Mouse (Mus musculus) frontal cortex, postnatal 10 days (tissue): ENCODE measurements at regions not wholly inside any gene's neighbourhood (a gene's known extent, or its start where the extent isn't known, plus 50 kb on each side); places are given as distances from the start of the nearest gene placed in this dataset.

Experiments used
- DNase-seq, 2 experiments: peaks; one replicate each; pipeline ENCODE4 v3.0.0; 2022; ENCODE audit warnings: low spot score in 2 of 2, mixed read lengths in 1 of 2

DNA sequence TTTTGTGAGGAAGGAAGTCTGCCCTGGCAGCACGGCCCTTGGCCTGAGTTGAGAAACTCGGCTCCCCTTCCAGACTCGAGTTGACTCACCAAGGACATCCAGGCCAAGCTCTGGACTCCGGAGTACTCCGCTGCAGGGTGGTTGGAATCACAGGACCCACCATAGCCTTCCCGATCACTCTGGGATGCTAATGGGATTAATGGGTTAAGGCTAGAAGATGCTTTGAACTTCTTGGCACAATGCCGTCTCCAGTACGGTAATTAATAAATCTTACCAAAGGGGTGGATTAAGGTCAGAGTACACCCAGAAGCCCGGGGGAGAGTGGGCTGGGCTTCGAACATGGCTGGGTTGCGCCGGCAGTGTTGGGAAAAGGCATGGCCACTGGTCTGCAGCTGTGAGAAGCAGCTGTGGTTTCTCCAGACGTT lies 200.8 kb upstream of the Dio3 start:
- DNase-seq: no peak

DNA sequence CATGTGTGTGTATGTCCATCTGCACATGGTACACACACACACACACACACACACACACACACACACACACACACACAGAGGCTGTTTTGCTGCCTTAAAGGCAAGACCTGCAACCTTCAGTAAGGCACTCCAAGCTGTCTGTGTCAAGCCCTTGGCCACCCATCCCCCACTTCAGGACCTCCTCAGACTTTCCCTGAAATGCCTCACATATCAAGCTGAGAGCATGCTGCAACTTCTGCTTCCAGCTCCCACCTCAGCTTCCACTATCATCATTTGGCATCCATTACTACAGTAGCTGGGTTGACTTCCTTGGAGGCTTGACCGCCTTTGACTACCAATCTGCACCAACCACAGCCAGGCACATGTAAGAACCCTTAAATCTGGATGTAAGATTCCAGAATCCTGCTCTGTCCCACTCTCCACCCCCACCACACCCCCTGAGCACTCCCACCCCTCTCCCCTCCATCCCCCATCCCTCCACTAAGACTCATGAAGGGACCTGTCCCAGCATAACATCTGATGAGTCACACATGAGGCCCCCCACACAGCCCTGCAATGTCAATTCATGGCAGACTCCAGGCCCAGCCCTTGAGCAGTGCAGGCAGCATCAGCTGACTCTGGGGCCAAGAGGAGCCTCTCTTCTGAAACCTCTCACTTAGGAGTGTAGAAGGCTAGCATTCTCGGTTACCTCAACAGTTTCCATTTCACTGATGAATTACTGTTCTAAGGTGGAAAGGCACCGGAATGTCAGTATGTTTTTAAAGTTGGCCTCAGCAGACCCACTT lies 196.8 kb upstream of the Dio3 start:
- no peak for DNase-seq

DNA sequence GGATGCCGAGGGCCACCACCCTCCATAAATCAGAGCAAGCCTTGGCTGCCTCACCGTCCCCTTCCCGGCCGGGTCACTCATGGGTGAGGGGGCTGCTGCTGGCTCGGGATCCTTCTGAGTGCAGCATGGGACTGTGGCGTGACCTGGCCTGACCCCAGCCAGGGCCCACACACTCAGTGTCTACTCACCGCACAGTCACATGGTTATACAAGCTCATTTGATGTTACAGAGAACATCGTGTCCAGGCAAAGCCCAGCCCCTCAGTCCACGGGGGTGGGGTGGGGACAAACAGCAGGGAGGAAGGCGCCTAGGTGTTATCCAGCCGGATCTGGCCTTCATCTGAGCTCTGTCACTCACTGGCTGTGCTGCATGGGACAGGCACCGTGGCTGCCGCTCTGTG lies 195.9 kb upstream of the Dio3 start:
- DNase-seq: no peak

GRCm38 (mm10) chr12:110083471-110083870 lies 195.4 kb upstream of the Dio3 start:
- DNase-seq: no peak

DNA sequence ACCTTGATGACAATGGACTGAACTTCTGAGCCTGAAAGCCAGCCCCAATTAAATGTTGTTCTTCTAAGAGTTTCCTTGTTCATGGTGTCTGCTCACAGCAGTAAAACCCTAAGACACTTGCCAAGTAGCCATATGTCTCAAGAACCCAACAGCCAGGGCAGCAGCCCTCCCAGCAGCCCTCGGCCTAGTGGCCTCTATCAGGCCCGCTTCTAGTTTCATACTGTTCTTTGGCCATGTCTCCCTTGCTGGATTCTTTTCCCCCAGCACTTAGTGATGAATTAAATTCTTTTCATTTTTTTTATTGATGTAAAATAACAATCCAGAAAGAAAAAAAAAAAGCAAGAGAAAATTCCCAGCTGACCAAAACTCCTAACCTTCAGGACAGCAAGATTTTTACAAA lies 191.9 kb upstream of the Dio3 start:
- no peak for DNase-seq

- no peak for DNase-seq
These were observed 191.1 kb upstream of the Dio3 start for GRCm38 (mm10) chr12:110087812-110088211.

DNA sequence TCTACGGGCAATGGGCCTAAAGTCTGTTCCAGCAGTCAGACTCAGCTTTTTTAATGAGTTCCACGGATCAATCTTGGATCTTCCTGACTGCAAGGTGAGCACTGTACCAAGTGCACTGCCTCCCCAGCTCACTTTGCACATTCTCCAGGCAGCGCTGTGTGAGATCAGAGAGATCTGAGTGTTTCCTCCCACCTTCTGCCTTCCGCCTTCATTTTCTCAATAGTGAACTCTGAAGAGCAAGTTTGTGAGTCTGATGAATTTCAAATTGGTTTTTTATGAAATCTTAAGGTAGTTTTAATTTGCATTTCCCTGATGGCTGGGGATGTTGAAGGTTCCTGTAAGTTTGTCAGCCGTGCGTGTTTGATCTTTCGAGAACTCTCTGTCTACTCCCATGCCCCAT lies 176.7 kb upstream of the Dio3 start:
- no peak for DNase-seq

- DNase-seq: no peak
These were observed 166.7 kb upstream of the Dio3 start for GRCm38 (mm10) chr12:110112051-110112722.

GRCm38 (mm10) chr12:110112723-110113105 lies 166.2 kb upstream of the Dio3 start:
- DNase-seq: no peak

DNA sequence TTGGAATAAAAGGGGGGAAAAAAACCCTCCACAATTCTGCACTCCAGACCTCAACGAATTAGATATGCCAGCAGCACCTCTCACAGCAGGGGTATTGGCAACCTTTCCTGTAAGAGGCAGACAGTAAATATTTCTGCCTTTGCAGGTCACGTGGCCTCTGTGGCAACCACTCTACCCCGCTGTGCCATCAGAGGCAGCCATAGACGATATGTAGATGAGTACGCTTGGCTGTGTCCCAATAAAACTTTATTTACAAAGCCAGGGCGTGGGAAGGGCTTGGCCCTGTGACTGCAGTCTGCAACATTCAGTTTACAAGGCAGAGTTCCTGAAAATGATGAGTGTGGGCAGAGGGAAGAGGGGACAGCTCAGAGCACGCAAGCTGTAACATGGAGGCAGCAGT lies 158.7 kb upstream of the Dio3 start:
- DNase-seq: peak in 1 of 2 experiments; percentile 8

DNA sequence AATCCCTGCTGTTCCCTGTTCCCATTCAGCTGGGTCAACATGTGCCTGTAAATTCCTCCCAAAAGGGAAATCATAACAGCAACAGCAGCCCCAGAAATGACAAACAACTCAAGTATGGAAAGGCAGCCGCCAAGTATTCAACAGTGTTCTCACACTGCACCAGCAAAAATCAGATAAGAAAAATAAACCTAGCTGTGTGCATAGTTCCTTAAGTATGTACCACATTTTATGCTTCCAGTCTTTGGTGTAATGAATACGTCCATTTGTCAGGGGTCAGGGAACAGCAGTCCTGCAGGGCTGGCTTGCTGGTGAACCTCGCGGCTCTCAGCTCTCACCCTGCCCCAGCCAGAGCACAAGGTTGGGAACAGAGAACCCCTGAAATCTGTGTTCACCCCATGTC lies 155.9 kb upstream of the Dio3 start:
- no peak for DNase-seq

- no peak for DNase-seq
These were observed 152.3 kb upstream of the Dio3 start for GRCm38 (mm10) chr12:110126525-110126924.

DNA sequence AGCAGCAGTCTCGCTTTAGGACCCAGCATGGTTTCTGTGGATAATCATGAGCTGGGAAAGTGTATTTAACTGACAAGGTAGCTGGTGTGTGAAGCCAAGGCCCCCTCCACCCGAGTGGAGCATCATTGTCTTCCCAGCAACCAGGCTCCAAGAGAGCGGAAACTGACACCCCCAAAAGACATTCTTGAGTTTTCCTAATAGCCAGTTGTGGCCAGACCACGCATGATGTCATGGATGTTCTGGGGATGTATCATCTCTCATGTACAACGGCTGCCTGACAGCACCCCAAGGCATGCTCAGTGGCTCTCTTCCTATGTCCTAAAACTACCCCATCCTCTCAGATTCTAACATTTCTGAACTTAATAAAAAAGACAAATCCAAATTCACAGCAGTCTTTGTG lies 133.5 kb upstream of the Dio3 start:
- DNase-seq: no peak

DNA sequence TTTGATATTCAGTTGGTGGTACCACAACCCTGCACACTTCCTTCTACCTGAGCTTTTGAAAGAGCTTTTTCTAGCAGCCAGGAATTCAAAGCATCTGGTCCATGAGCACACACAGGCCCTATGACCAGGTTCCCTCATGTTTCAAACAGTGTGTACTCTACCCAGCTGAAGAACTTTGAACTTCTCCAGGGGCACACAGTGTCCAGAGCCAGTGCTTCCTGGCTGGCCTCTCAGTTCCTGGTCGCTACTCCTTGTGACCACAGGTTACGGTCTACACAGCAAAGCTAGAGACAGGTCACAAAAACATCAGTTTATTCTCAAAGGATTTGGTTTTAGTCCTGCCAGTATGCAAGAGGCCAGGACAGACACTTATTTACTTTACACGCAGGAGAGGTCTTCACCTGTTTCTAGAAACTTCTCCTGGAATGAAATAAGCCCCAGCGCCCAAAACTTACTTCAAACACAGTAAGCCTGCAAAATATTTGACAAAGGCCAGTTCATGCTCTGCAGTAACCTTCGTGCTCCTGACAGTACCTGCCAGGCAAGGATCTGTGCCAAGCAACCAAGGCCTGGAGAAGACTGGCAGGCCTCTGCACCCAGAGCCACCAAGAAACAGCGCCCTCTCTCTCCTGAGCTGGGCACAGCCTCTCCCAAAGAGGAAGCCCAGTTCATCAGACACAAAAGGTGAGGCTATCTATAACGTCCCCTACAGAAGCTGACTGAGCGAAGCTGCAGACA lies 124.5 kb upstream of the Dio3 start:
- DNase-seq: no peak

- no peak for DNase-seq
These were observed 123.9 kb upstream of the Dio3 start for GRCm38 (mm10) chr12:110154963-110155325.

DNA sequence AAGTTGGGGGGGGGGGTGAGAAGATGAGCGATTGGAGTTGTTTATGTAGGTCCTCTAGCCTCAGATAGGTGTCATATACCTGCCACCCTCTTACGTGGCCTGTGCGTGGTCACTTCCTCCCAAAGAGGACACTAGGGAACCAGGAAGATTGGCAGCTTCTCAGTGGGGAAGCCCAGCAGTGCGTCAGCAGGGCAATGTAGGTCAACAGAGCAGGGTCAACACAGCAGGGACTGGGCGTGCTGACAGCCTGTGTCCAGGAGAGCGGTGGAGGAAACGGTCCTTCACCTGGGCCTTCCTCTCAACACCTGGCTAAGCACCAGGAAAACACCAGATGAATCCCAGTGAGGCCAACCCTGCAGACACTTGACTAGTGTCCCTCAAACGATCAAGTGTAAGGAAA lies 122.4 kb upstream of the Dio3 start:
- DNase-seq: no peak

- DNase-seq: no peak
These were observed 120.7 kb upstream of the Dio3 start for GRCm38 (mm10) chr12:110157998-110158747.

- no peak for DNase-seq
These were observed 117.6 kb upstream of the Dio3 start for GRCm38 (mm10) chr12:110161306-110161705.

DNA sequence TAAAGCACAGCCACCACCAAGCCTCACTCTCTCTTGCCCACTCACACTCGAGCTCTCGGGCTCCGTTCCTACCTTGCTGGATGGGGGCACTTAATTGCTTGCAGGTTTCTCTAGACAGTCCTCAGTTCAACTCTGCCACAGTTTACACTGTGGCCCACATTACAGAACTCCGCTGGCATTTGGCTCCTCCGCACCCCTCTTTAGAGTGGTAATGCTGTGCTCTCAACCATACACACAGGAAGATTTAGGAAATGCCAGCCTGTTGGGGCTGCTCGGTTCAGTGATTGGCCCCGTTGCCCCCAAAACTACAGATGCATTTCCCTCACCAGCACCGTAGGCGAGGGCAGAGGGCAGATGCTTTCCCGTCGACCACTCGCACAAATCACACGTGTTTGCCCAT lies 113.4 kb upstream of the Dio3 start:
- DNase-seq: no peak

DNA sequence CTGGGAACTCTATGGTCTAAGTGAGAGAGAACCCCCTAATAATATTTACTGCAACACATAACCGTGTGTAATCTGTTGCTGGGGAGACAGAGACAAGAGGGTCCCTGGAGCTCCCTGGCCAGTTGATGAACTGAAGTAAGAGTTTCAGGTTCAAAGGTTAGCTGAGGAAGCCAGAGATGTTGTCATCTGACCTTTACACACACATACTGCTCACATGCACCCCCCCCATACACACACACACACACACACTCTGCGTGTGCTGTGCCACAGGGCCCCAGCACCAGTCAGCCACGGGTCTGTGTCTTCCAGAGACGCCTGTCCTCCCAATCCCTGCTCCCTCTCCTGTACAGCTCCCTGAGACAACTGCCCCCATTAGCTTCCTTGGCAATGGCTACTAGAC lies 110.5 kb upstream of the Dio3 start:
- DNase-seq: no peak

DNA sequence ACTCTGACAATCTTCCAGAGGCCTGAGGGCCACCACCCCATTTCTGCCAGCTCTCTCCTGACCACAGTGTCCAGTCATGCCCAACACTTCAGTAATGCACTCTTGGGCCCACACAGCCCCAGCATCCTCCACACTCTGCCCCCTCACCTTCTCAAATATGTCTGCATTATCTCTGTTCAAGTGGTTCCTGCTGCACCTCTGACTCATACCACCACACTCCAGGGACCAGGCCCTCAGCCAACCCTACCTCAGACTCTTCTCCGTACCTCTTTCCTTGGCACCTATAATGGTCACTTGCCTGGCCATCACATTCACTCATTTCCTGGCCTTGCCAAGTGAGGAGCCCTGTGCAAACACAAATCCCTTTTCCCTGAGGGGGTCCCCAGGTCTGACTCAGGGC lies 109.6 kb upstream of the Dio3 start:
- DNase-seq: no peak

- no peak for DNase-seq
These were observed 108.4 kb upstream of the Dio3 start for GRCm38 (mm10) chr12:110170496-110170895.
